10 mouse cellular contexts compared by ENCODE assay signal in the genomic region with DNA sequence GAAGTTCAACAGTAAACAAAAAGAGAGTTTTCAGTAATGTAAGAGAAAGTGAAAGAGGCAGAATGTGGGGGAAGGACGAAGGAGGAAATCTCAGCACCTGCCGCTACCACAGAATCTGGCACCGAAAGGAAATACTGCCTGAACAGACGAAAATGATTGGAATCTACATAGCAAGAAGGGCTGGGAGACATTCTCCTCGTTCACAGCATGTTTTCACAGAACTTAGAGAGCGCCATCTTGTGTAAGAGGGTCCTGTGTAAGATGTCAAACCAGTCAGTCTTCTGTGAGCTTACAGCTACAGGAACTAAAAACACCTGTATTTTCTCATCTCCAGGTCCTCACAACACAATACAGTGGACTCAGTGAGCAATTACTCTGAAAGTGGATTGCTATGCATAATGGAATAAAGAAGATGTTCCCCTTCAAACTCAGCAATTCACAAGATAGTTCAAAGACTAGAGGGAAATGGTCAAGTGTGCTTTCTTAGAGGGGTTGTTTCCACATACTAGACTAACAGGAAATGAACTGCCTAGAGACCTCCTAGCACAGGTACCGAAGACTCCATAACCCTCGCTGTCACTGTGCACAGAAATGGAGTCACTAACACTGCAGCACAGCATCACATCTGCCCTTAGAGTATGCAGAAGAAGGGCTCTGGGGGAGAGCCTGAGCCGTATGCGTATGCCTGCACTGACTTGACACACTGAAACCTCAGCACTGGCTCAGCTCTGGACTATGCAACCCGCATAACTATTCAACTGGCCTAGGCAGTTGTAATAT. TPM values are rescaled to one million over a fixed set of nuclear protein-coding genes. Genes with fewer than 3 reads are reported as not detected.
DNase-seq lines count a peak whose midpoint lies in the region; ATAC-seq lines count a peak whose summit lies in the region.
"Had no signal": no experiment of that assay in that cellular context is flagged by ENCODE, and none has a peak within 500 bp of the region (broad histone marks: within the 10 kb centered on the region; RNA-seq: fewer than 3 reads in every experiment).

No protein-coding gene starts in this region.

- 0 out of 2 replicates have a peak, but pooled peaks cover 9% of the 10 kb centered on the region for H3K4me1 ChIP-seq in lung, embryonic 15.5 days
- 0 out of 2 replicates have a peak, but pooled peaks cover 3% of the 10 kb centered on the region for H3K4me1 ChIP-seq in stomach, embryonic 16.5 days (ENCODE audit: control insufficient read depth, insufficient read depth, low read length)

- DNase-seq in frontal cortex, adult 2 months (ENCODE audit: extremely low spot score in 1 of 2, low spot score in 1 of 2): no peak
- no peak for DNase-seq in lung, postnatal 14 days
- no peak for DNase-seq in gastrocnemius, postnatal 10 days
- no peak for DNase-seq in frontal cortex, postnatal 25 days (ENCODE audit: low spot score in 2 of 2)
- DNase-seq: cerebellum, adult 11-12 months; layer of hippocampus, postnatal 36 days had no signal

- WGBS in lung, embryonic 15.5 days: 51% methylated on average over 11 of the region's 11 CpGs
- WGBS in stomach, embryonic 16.5 days: 59% methylated on average over 11 of the region's 11 CpGs

- H3K36me3 ChIP-seq in lung, embryonic 15.5 days: no peaks in the 10 kb centered on the region
- H3K36me3 ChIP-seq in stomach, embryonic 16.5 days (ENCODE audit: control insufficient read depth, insufficient read depth, low read length): no peaks in the 10 kb centered on the region

- H3K4me2 ChIP-seq in lung, embryonic 15.5 days: peak overlapping the region; percentile 4; the same call in 1 of the 2 replicates
- peak overlapping the region; percentile 41; the same call in 1 of the 2 replicates for H3K4me2 ChIP-seq in stomach, embryonic 16.5 days (ENCODE audit: low read depth, low read length)

- ATAC-seq in frontal cortex, adult (ENCODE audit: low TSS enrichment): peak; percentile 84
- no peak for ATAC-seq in lung, embryonic 15.5 days (ENCODE audit: borderline replicate concordance, extremely low read depth, low FRiP score, low TSS enrichment)
- peak; percentile 21; the same call in 1 of the 2 replicates for ATAC-seq in erythroid progenitor cell, adult 5-6 weeks (replicated peaks; ENCODE audit: low FRiP score, poor library complexity, severe bottlenecking)
- ATAC-seq in stomach, embryonic 16.5 days (ENCODE audit: insufficient read depth, low FRiP score): no peak

- no peak overlapping the region for H3K27ac ChIP-seq in lung, embryonic 15.5 days
- no peak overlapping the region for H3K27ac ChIP-seq in stomach, embryonic 16.5 days (ENCODE audit: low read length)

- H3K9ac ChIP-seq in lung, embryonic 15.5 days: no peak overlapping the region
- H3K9ac ChIP-seq in stomach, embryonic 16.5 days (ENCODE audit: low read length): no peak overlapping the region

- H3K27me3 ChIP-seq in lung, embryonic 15.5 days: no peaks in the 10 kb centered on the region
- H3K27me3 ChIP-seq in stomach, embryonic 16.5 days (ENCODE audit: control insufficient read depth, insufficient read depth, low read length): no peaks in the 10 kb centered on the region

- H3K9me3 ChIP-seq in lung, embryonic 15.5 days: no peaks in the 10 kb centered on the region
- no peaks in the 10 kb centered on the region for H3K9me3 ChIP-seq in stomach, embryonic 16.5 days (replicated peaks; ENCODE audit: control insufficient read depth, low read length)

- H3K4me3 ChIP-seq in lung, embryonic 15.5 days: 0 out of 2 replicates have a peak overlapping the region, but pooled peaks have one; percentile 7
- H3K4me3 ChIP-seq in stomach, embryonic 16.5 days (replicated peaks; ENCODE audit: low read length): no peak overlapping the region

RNA-seq across cellular contexts. Expression of gene Vps13a, which starts 7.3 kb away (rescaled TPM):
- polyA plus RNA-seq in frontal cortex, adult 2 months (2012; rRNA removed): 35.8 and 41.8 TPM in 2 replicates
- polyA plus RNA-seq in lung, embryonic 15.5 days (2015; fragmentation: Nextera tagmentation; extraction: Ambion mirVana): 8.4 and 9.1 TPM in 2 replicates
- 69.2 and 84.3 TPM in 2 replicates for total RNA-seq in erythroid progenitor cell, adult 5-6 weeks (2015; ENCODE audit: low replicate concordance)
- total RNA-seq in erythroid progenitor cell, adult 5-6 weeks (2017; ENCODE audit: low replicate concordance): 71.3 and 125 TPM in 2 replicates
- 8.8 and 10.0 TPM in 2 replicates for polyA plus RNA-seq in stomach, embryonic 16.5 days (2015; fragmentation: Nextera tagmentation; extraction: Ambion mirVana)
- 10 to 100 TPM; 15.1 to 15.4 TPM for total RNA-seq in gastrocnemius, postnatal 10 days (2021)

Comparison
In these comparisons a context has a peak if more than half of its experiments do, and no peak if none do; other contexts are left out.
1. ATAC-seq: peak in frontal cortex, adult (single experiment) and erythroid progenitor cell, adult 5-6 weeks (single experiment); none in lung, embryonic 15.5 days (single experiment) and stomach, embryonic 16.5 days (single experiment).